Mouse (Mus musculus) macrophage (primary cell): Measurements from ENCODE around the gene Strbp. TPM values are rescaled to one million over a fixed set of nuclear protein-coding genes. Genes with fewer than 3 reads are reported as not detected.

Experiments
- H3K27ac ChIP-seq: fragments of 350-480 bp; formaldehyde crosslinking; 2 replicates; pipeline ENCODE4 v1.9.0; 2021
- H3K36me3 ChIP-seq: fragments of 350-480 bp; formaldehyde crosslinking; 2 replicates; pipeline ENCODE4 v1.9.0; 2021; ENCODE audit errors: inconsistent target
- H3K4me3 ChIP-seq: fragments of 350-480 bp; formaldehyde crosslinking; 2 replicates; pipeline ENCODE4 v1.9.0; 2021; ENCODE audit errors: inconsistent target
- H3K79me2 ChIP-seq: fragments of 350-480 bp; formaldehyde crosslinking; 2 replicates; pipeline ENCODE4 v1.9.0; 2021; ENCODE audit errors: inconsistent target
- WGBS: methylation state at CpG from one replicate; pipeline ENCODE4 v1.1.7; 2026; ENCODE audit warnings: inconsistent platforms; ENCODE audit not compliant: missing documents; 5-methylcytosine and 5-hydroxymethylcytosine counted together
- polyA plus RNA-seq: library from polyadenylated mRNA; stranded (reverse); fragments of 250-400 nt; gene quantifications from 3 replicates; pipeline ENCODE4 v1.2.4, GENCODE M21; 2018; ENCODE audit warnings: inconsistent platforms
- total RNA-seq, 78 experiments: library from RNA; depleted of rRNA; stranded (reverse); fragments of 250-400 nt; gene quantifications; 1 replicate in 9 of 78; 2 replicates in 24 of 78; 3 replicates in 43 of 78; 4 replicates in 2 of 78; pipeline ENCODE4 v1.2.4; 2018; ENCODE audit warnings: inconsistent platforms in 56 of 78

Gene Strbp
- 1 to 10 TPM in 20 of 26 experiments, under 1 TPM in 6; 0.15 to 3.8 (median 1.5) TPM for total RNA-seq (2018; cell fraction: chromatin; rRNA removed)
- 1 to 10 TPM in 19 of 26 experiments, under 1 TPM in 7; 0.74 to 2.4 (median 1.4) TPM for total RNA-seq (2018; cell fraction: cytosol; rRNA removed)
- 1 to 10 TPM in 14 of 26 experiments, under 1 TPM in 12; 0.23 to 4.1 (median 1.1) TPM for total RNA-seq (2018; cell fraction: nucleus; rRNA removed)
- 1.4 to 3.2 TPM (median 2.0 TPM) in 3 replicates for polyA plus RNA-seq

- no peaks in the 10 kb centered on the region for H3K36me3 ChIP-seq
- WGBS, result 3% methylated on average over 80 of the region's 98 CpGs
- H3K79me2 ChIP-seq, result no peaks in the 10 kb centered on the region
- peak within 1 kb of the TSS; percentile 45 for H3K4me3 ChIP-seq
- no peak within 1 kb of the TSS for H3K27ac ChIP-seq
Measured at GRCm38 (mm10) chr2:37703230-37703954, at the start of gene Strbp. Gene Strbp (minus strand): TSS chr2:37703859.

GRCm38 (mm10) chr2:37751114-37751513 lies 47.5 kb upstream of the Strbp start:
- Histone ChIP-seq H3K27ac (no peak overlapping the region), H3K36me3 (no peaks in the 10 kb centered on the region), H3K79me2 (no peaks in the 10 kb centered on the region), H3K4me3 (no peak overlapping the region)
- 100% methylated on average over 1 of the region's 1 CpGs for WGBS

- no peaks in the 10 kb centered on the region for H3K36me3 ChIP-seq
- no peak overlapping the region for H3K27ac ChIP-seq
- no peaks in the 10 kb centered on the region for H3K79me2 ChIP-seq
- 20% methylated on average over 6 of the region's 6 CpGs for WGBS
- H3K4me3 ChIP-seq, result no peak overlapping the region
Measured at GRCm38 (mm10) chr2:37749323-37749722, 45.7 kb upstream of the Strbp start.

- Histone ChIP-seq H3K36me3 (no peaks in the 10 kb centered on the region), H3K4me3 (no peak overlapping the region), H3K27ac (no peak overlapping the region), H3K79me2 (no peaks in the 10 kb centered on the region)
- WGBS, result 94% methylated on average over 10 of the region's 10 CpGs
Measured at GRCm38 (mm10) chr2:37748442-37749066, 44.9 kb upstream of the Strbp start.

- Histone ChIP-seq H3K79me2 (no peaks in the 10 kb centered on the region), H3K4me3 (no peak overlapping the region), H3K27ac (no peak overlapping the region), H3K36me3 (no peaks in the 10 kb centered on the region)
- WGBS, result 86% methylated on average over 2 of the region's 2 CpGs
Measured at GRCm38 (mm10) chr2:37747909-37748308, 44.2 kb upstream of the Strbp start.

- H3K4me3 ChIP-seq, result no peak overlapping the region
- H3K79me2 ChIP-seq, result no peaks in the 10 kb centered on the region
- 88% methylated on average over 5 of the region's 5 CpGs for WGBS
- no peak overlapping the region for H3K27ac ChIP-seq
- no peaks in the 10 kb centered on the region for H3K36me3 ChIP-seq
Measured at GRCm38 (mm10) chr2:37746293-37747049, 42.8 kb upstream of the Strbp start.

- H3K27ac ChIP-seq, result no peak overlapping the region
- H3K79me2 ChIP-seq, result no peaks in the 10 kb centered on the region
- H3K4me3 ChIP-seq, result no peak overlapping the region
- no peaks in the 10 kb centered on the region for H3K36me3 ChIP-seq
- 96% methylated on average over 10 of the region's 10 CpGs for WGBS
Measured at GRCm38 (mm10) chr2:37744773-37745395, 41.2 kb upstream of the Strbp start.

- 74% methylated on average over 20 of the region's 20 CpGs for WGBS
- no peaks in the 10 kb centered on the region for H3K79me2 ChIP-seq
- no peak overlapping the region for H3K4me3 ChIP-seq
- H3K36me3 ChIP-seq, result no peaks in the 10 kb centered on the region
- H3K27ac ChIP-seq, result no peak overlapping the region
Measured at GRCm38 (mm10) chr2:37741806-37742554, 38.3 kb upstream of the Strbp start.

- Histone ChIP-seq H3K36me3 (no peaks in the 10 kb centered on the region), H3K27ac (no peak overlapping the region), H3K4me3 (no peak overlapping the region), H3K79me2 (no peaks in the 10 kb centered on the region)
- 0% methylated on average over 1 of the region's 1 CpGs for WGBS
Measured at GRCm38 (mm10) chr2:37735807-37736188, 32.1 kb upstream of the Strbp start.

- Histone ChIP-seq H3K27ac (no peak overlapping the region), H3K79me2 (no peaks in the 10 kb centered on the region), H3K36me3 (no peaks in the 10 kb centered on the region), H3K4me3 (no peak overlapping the region)
- WGBS, result 40% methylated on average over 16 of the region's 17 CpGs
Measured at GRCm38 (mm10) chr2:37734979-37735806, 31.5 kb upstream of the Strbp start.

- 15% methylated on average over 5 of the region's 5 CpGs for WGBS
- H3K79me2 ChIP-seq, result no peaks in the 10 kb centered on the region
- H3K27ac ChIP-seq, result no peak overlapping the region
- H3K36me3 ChIP-seq, result no peaks in the 10 kb centered on the region
- no peak overlapping the region for H3K4me3 ChIP-seq
Measured at GRCm38 (mm10) chr2:37731241-37731801, 27.7 kb upstream of the Strbp start.

GRCm38 (mm10) chr2:37724231-37724630 lies 20.6 kb upstream of the Strbp start:
- Histone ChIP-seq H3K4me3 (no peak overlapping the region), H3K27ac (no peak overlapping the region), H3K36me3 (no peaks in the 10 kb centered on the region), H3K79me2 (no peaks in the 10 kb centered on the region)
- 100% methylated on average over 4 of the region's 4 CpGs for WGBS
